Mouse (Mus musculus) CH12.LX (cell line): ENCODE measurements around the gene Olfml1. TPM values are rescaled to one million over a fixed set of nuclear protein-coding genes. Genes with fewer than 3 reads are reported as not detected.

Source experiments
- DNase-seq: peaks from one replicate; pipeline ENCODE4 v3.0.0-alpha.2; 2013; ENCODE audit errors: extremely low read depth
- H3K27ac ChIP-seq: 2 replicates; pipeline ENCODE4 v1.5.1; 2012; ENCODE audit warnings: low read depth, mild to moderate bottlenecking, control low read depth, moderate library complexity; ENCODE audit not compliant: insufficient read depth
- H3K27me3 ChIP-seq: replicated peaks from 2 replicates; pipeline ENCODE3; 2012; ENCODE audit warnings: inconsistent platforms
- H3K36me3 ChIP-seq, 2 experiments: replicated peaks in 1 of 2; 2 replicates each; pipeline versions ENCODE3 to v1.6.1; 2012; ENCODE audit warnings: inconsistent platforms in 1 of 2, low read length in 1 of 2, mild to moderate bottlenecking in 1 of 2, mixed read lengths in 1 of 2, moderate library complexity in 1 of 2; ENCODE audit not compliant: control insufficient read depth in 1 of 2, insufficient read depth in 1 of 2
- H3K4me1 ChIP-seq, 2 experiments: 2 replicates each; pipeline ENCODE4 v1.6.1; 2012; ENCODE audit warnings: inconsistent platforms in 1 of 2, moderate library complexity in 1 of 2; ENCODE audit not compliant: insufficient read depth in 2 of 2, control insufficient read depth in 1 of 2
- H3K4me2 ChIP-seq: 2 replicates; pipeline ENCODE4 v1.6.1; 2012; ENCODE audit warnings: low read depth, mild to moderate bottlenecking, control low read depth; ENCODE audit not compliant: poor library complexity, insufficient read depth, severe bottlenecking
- H3K4me3 ChIP-seq, 3 experiments: fragments of 150-350 bp in 1 of 3; sonication (generic) in 1 of 3; replicated peaks in 1 of 3; 2 replicates each; pipeline versions ENCODE3 to v1.5.1; 2011 to 2012; ENCODE audit warnings: low read depth in 2 of 3, low read length in 2 of 3, mild to moderate bottlenecking in 2 of 3, moderate library complexity in 2 of 3, control low read depth in 1 of 3, improper control_type of control experiment in 1 of 3, inconsistent platforms in 1 of 3, mixed read lengths in 1 of 3; ENCODE audit not compliant: poor library complexity in 1 of 3
- H3K79me2 ChIP-seq: replicated peaks from 2 replicates; pipeline ENCODE4 v1.6.1; 2012; ENCODE audit warnings: mild to moderate bottlenecking, moderate library complexity; ENCODE audit not compliant: control insufficient read depth, poor library complexity, insufficient read depth, severe bottlenecking; ENCODE audit errors: extremely low read depth
- H3K9ac ChIP-seq: 2 replicates; pipeline ENCODE4 v1.6.1; 2012; ENCODE audit warnings: low read depth, mild to moderate bottlenecking, control low read depth, moderate library complexity; ENCODE audit not compliant: insufficient read depth
- H3K9me3 ChIP-seq: replicated peaks from 2 replicates; pipeline ENCODE3; 2012; ENCODE audit warnings: low read length, inconsistent platforms, mixed read lengths
- BHLHE40 ChIP-seq: IDR thresholded peaks from 2 replicates; pipeline ENCODE4 v1.6.1; 2011; ENCODE audit warnings: mild to moderate bottlenecking, low read depth, low read length, improper control_type of control experiment
- CHD1 ChIP-seq: IDR thresholded peaks from 2 replicates; pipeline ENCODE4 v1.6.1; 2012; ENCODE audit warnings: low read depth, low read length, improper control_type of control experiment, inconsistent platforms
- CTCF ChIP-seq, 2 experiments: IDR thresholded peaks in 1 of 2; conservative IDR thresholded peaks in 1 of 2; 2 replicates each; pipeline ENCODE4 v1.5.1; 2011 to 2012; ENCODE audit warnings: low read depth in 2 of 2, low read length in 2 of 2, improper control_type of control experiment in 1 of 2, inconsistent platforms in 1 of 2, mild to moderate bottlenecking in 1 of 2, moderate library complexity in 1 of 2
- E2F4 ChIP-seq: IDR thresholded peaks from 2 replicates; pipeline ENCODE4 v1.6.1; 2011; ENCODE audit warnings: low read depth, low read length, improper control_type of control experiment; ENCODE audit not compliant: insufficient replicate concordance
- ELF1 ChIP-seq: IDR thresholded peaks from 2 replicates; pipeline ENCODE4 v1.6.1; 2014; ENCODE audit warnings: low read depth, mild to moderate bottlenecking, inconsistent platforms, low read length, improper control_type of control experiment
- EP300 ChIP-seq: IDR thresholded peaks from 2 replicates; pipeline ENCODE4 v1.6.1; 2011; ENCODE audit warnings: low read length, improper control_type of control experiment
- ETS1 ChIP-seq: conservative IDR thresholded peaks from 2 replicates; pipeline ENCODE4 v1.6.1; 2012; ENCODE audit warnings: low read depth, mild to moderate bottlenecking, inconsistent platforms, low read length, improper control_type of control experiment, moderate library complexity
- GABPA ChIP-seq: IDR thresholded peaks from 2 replicates; pipeline ENCODE4 v1.6.1; 2012; ENCODE audit warnings: low read depth, low read length, improper control_type of control experiment, inconsistent platforms; ENCODE audit not compliant: insufficient replicate concordance
- HCFC1 ChIP-seq: IDR thresholded peaks from 2 replicates; pipeline ENCODE4 v1.6.1; 2012; ENCODE audit warnings: low read depth, mild to moderate bottlenecking, inconsistent platforms, low read length, improper control_type of control experiment
- IRF4 ChIP-seq: IDR thresholded peaks from 2 replicates; pipeline ENCODE4 v1.6.1; 2014; ENCODE audit warnings: low read depth, mild to moderate bottlenecking, inconsistent platforms, low read length, improper control_type of control experiment
- JUN ChIP-seq: IDR thresholded peaks from 2 replicates; pipeline ENCODE4 v1.6.1; 2011; ENCODE audit warnings: low read depth, mild to moderate bottlenecking, low read length, improper control_type of control experiment, moderate library complexity; ENCODE audit not compliant: insufficient read depth
- KAT2A ChIP-seq: IDR thresholded peaks from 2 replicates; pipeline ENCODE4 v1.6.1; 2012; ENCODE audit warnings: low read length, improper control_type of control experiment, inconsistent platforms; ENCODE audit not compliant: insufficient replicate concordance
- MAFK ChIP-seq: IDR thresholded peaks from 2 replicates; pipeline ENCODE4 v1.6.1; 2011; ENCODE audit warnings: low read length, improper control_type of control experiment; ENCODE audit not compliant: insufficient replicate concordance
- MAX ChIP-seq: IDR thresholded peaks from 2 replicates; pipeline ENCODE4 v1.6.1; 2011; ENCODE audit warnings: low read length, improper control_type of control experiment
- MAZ ChIP-seq: IDR thresholded peaks from 2 replicates; pipeline ENCODE4 v1.6.1; 2012; ENCODE audit warnings: low read depth, mild to moderate bottlenecking, inconsistent platforms, low read length, improper control_type of control experiment, moderate library complexity
- MEF2A ChIP-seq: IDR thresholded peaks from 2 replicates; pipeline ENCODE4 v1.6.1; 2014; ENCODE audit warnings: low read depth, mild to moderate bottlenecking, inconsistent platforms, low read length, improper control_type of control experiment, borderline replicate concordance
- MYC ChIP-seq: IDR thresholded peaks from 2 replicates; pipeline ENCODE4 v1.6.1; 2011; ENCODE audit warnings: low read depth, mild to moderate bottlenecking, improper control_type of control experiment, low read length
- NELFE ChIP-seq: IDR thresholded peaks from 2 replicates; pipeline ENCODE4 v1.6.1; 2011; ENCODE audit warnings: low read depth, low read length, improper control_type of control experiment
- NRF1 ChIP-seq: IDR thresholded peaks from 2 replicates; pipeline ENCODE4 v1.6.1; 2014; ENCODE audit warnings: low read depth, mild to moderate bottlenecking, inconsistent platforms, low read length, improper control_type of control experiment, moderate library complexity
- PAX5 ChIP-seq: IDR thresholded peaks from 2 replicates; pipeline ENCODE4 v1.6.1; 2012; ENCODE audit warnings: low read length, inconsistent platforms, mixed read lengths
- POLR2AphosphoS2 ChIP-seq: IDR thresholded peaks from 2 replicates; pipeline ENCODE4 v1.6.1; 2011; ENCODE audit warnings: low read depth, low read length, improper control_type of control experiment
- RAD21 ChIP-seq: IDR thresholded peaks from 2 replicates; pipeline ENCODE4 v1.6.1; 2011; ENCODE audit warnings: low read depth, mild to moderate bottlenecking, low read length, improper control_type of control experiment, moderate library complexity
- RCOR1 ChIP-seq: conservative IDR thresholded peaks from 2 replicates; pipeline ENCODE4 v1.6.1; 2012; ENCODE audit warnings: low read depth, mild to moderate bottlenecking, inconsistent platforms, low read length, improper control_type of control experiment
- TBP ChIP-seq: conservative IDR thresholded peaks from 2 replicates; pipeline ENCODE4 v1.6.1; 2011; ENCODE audit warnings: low read depth, low read length, improper control_type of control experiment
- TCF12 ChIP-seq: IDR thresholded peaks from 2 replicates; pipeline ENCODE4 v1.6.1; 2014; ENCODE audit warnings: low read depth, mild to moderate bottlenecking, inconsistent platforms, low read length, improper control_type of control experiment
- UBTF ChIP-seq: IDR thresholded peaks from 2 replicates; pipeline ENCODE4 v1.6.1; 2012; ENCODE audit warnings: low read depth, mild to moderate bottlenecking, inconsistent platforms, low read length, improper control_type of control experiment, moderate library complexity
- USF1 ChIP-seq: IDR thresholded peaks from 2 replicates; pipeline ENCODE4 v1.6.1; 2014; ENCODE audit warnings: low read depth, mild to moderate bottlenecking, inconsistent platforms, low read length, improper control_type of control experiment
- USF2 ChIP-seq: conservative IDR thresholded peaks from 2 replicates; pipeline ENCODE4 v1.6.1; 2011; ENCODE audit warnings: low read depth, low read length, improper control_type of control experiment
- ZC3H11A ChIP-seq: IDR thresholded peaks from 2 replicates; pipeline ENCODE4 v1.6.1; 2012; ENCODE audit warnings: low read depth, mild to moderate bottlenecking, inconsistent platforms, low read length, improper control_type of control experiment
- ZKSCAN1 ChIP-seq: IDR thresholded peaks from 2 replicates; pipeline ENCODE4 v1.6.1; 2012; ENCODE audit warnings: low read depth, inconsistent platforms, low read length, improper control_type of control experiment, borderline replicate concordance
- dilution Hi-C: fragments of 300-500 bp; cut with MboI; formaldehyde crosslinking; loops from 2 replicates; pipeline ENCODE4 v1.14.3; 2020; ENCODE audit warnings: low sequenced_read_pairs; ENCODE audit not compliant: extremely low pct_unique_long_range_greater_than_20kb, extremely low pct_ligation_motif_present
- in situ Hi-C: fragments of 300-500 bp; cut with MboI; formaldehyde crosslinking; loops from 3 replicates; pipeline ENCODE4 v1.14.3; 2019; ENCODE audit warnings: low sequenced_read_pairs, low pct_ligation_motif_present, low pct_unique_long_range_greater_than_20kb, mixed read lengths
- polyA plus RNA-seq: library from polyadenylated mRNA; unstranded; fragments of >175 nt; gene quantifications from 2 replicates; pipeline ENCODE4 v1.2.1, GENCODE M21; 2012; ENCODE audit warnings: low read depth; ENCODE audit not compliant: insufficient read length
- total RNA-seq, 2 experiments: library from RNA; depleted of rRNA; stranded (reverse); fragments of 300-350 nt in 1 of 2; fragments of >200 nt in 1 of 2; gene quantifications; 2 replicates each; pipeline ENCODE4 v1.2.3; 2012 to 2014

Gene Olfml1
- total and polyA plus RNA-seq, 3 experiments: not detected

- Histone ChIP-seq H3K4me1 (peaks cover 31 to 97% of the 10 kb centered on the region in 2 experiments), H3K9ac (no peak within 1 kb of the TSS), H3K9me3 (peaks cover 3% of the 10 kb centered on the region), H3K27me3 (no peaks in the 10 kb centered on the region), H3K27ac (no peak within 1 kb of the TSS; the same call in 1 of the 2 replicates), H3K4me3 (no peak within 1 kb of the TSS), H3K4me2 (no peak within 1 kb of the TSS), H3K79me2 (peaks cover 55% of the 10 kb centered on the region), H3K36me3 (peaks cover 6 to 48% of the 10 kb centered on the region in 2 experiments)
- DNase-seq: no peak
- dilution Hi-C loops: no loop called here
- in situ Hi-C loops: no loop called here
- TF ChIP-seq GABPA (no peak), E2F4 (no peak), MAZ (no peak), JUN (no peak), RAD21 (no peak), CTCF (conservative IDR thresholded peaks at IDR 0.05 in 1 of 2, IDR thresholded peaks at IDR 0.05 in 1 of 2; ENCODE audit: low read depth in 2 of 2, low read length in 2 of 2) (no peak), ELF1 (no peak), UBTF (no peak), PAX5 (no peak), NELFE (no peak), TCF12 (no peak), IRF4 (no peak), MAFK (no peak), USF2 (no peak), USF1 (no peak), TBP (no peak), NRF1 (no peak), EP300 (no peak), ETS1 (no peak), RCOR1 (no peak)
Measured at GRCm38 (mm10) chr7:107625061-107625460, 57.8 kb downstream of the Olfml1 start, which contains the start of gene 5330417H12Rik. Gene 5330417H12Rik (minus strand): TSS chr7:107625161.

GRCm38 (mm10) chr7:107625781-107626180, 58.5 kb downstream of the Olfml1 start:
- Histone ChIP-seq H3K9ac (no peak overlapping the region), H3K27me3 (no peaks in the 10 kb centered on the region), H3K4me1 (peaks cover 33 to 95% of the 10 kb centered on the region in 2 experiments), H3K9me3 (peaks cover 3% of the 10 kb centered on the region)
- no peak for DNase-seq
- TF ChIP-seq NRF1: no peak
- no peak for TF ChIP-seq MEF2A
- no peak for TF ChIP-seq UBTF
- no peak for TF ChIP-seq POLR2AphosphoS2
- no peak for TF ChIP-seq TCF12
- TF ChIP-seq JUN: no peak
- TF ChIP-seq GABPA: no peak
- no peak for TF ChIP-seq MYC
- no peak for TF ChIP-seq KAT2A
- TF ChIP-seq ZC3H11A: no peak
- TF ChIP-seq HCFC1: no peak
- TF ChIP-seq ZKSCAN1: no peak
- no peak for TF ChIP-seq BHLHE40
- TF ChIP-seq MAX: no peak
- no peak for TF ChIP-seq USF1
- no peak for TF ChIP-seq NELFE
- TF ChIP-seq CHD1: no peak
- TF ChIP-seq, all 38 proteins: peak for 0
- dilution Hi-C loops (no loop called here), in situ Hi-C loops (no loop called here)
- peaks cover 6 to 50% of the 10 kb centered on the region in 2 experiments for H3K36me3 ChIP-seq
- no peak overlapping the region for H3K4me2 ChIP-seq
- no peak overlapping the region for H3K27ac ChIP-seq
- H3K4me3 ChIP-seq: no peak overlapping the region
- H3K79me2 ChIP-seq: peaks cover 58% of the 10 kb centered on the region
